Mouse (Mus musculus): ENCODE measurements at regions not wholly inside any gene's neighbourhood (a gene's known extent, or its start where the extent isn't known, plus 50 kb on each side); places are given as distances from the start of the nearest gene placed in this dataset.

DNA sequence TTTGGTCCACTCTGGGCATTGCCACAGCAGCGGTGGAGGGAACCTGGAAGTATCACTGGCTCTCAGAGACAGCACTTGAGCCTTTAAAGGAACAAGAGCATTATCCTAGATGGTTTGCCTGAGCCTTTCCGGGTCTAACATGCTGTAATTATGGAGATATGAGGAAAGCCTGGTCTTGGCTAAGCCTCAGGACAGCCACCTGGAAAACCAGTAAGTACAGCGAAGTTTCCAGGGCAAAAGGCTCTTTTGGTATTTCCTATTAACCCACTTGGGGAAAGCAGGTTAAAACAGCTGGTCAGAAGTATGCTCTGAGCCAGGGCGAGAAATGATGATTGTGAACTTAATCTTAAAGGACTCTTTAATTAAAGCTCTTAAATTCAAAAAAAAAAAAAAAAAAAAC is 777.5 kb downstream of the Slc4a3 start:
- TF ChIP-seq CTCF (IDR thresholded peaks at IDR 0.05; ENCODE audit: extremely low read depth, insufficient read length, insufficient replicate concordance, low read depth, low read length) (no peak), POLR2A (IDR thresholded peaks at IDR 0.05; ENCODE audit: low read depth, low read length) (no peak)
